Mouse (Mus musculus) heart, embryonic 13.5 days (tissue): ENCODE results near the gene E130308A19Rik. TPM values are rescaled to one million over a fixed set of nuclear protein-coding genes. Genes with fewer than 3 reads are reported as not detected.

Experiments used
- ATAC-seq: fragments of 200-750 bp; cut with Nextera tagmentation; 2 replicates; pipeline ENCODE4 v1.8.0; 2017; ENCODE audit warnings: moderate TSS enrichment; ENCODE audit not compliant: insufficient number of reproducible peaks, low FRiP score, low TSS enrichment; ENCODE audit errors: extremely low read depth
- H3K27ac ChIP-seq: fragments of 300-500 bp; sonication (generic); replicated peaks from 2 replicates; pipeline ENCODE4 v1.5.1; 2015; ENCODE audit warnings: moderate library complexity, mild to moderate bottlenecking, inconsistent platforms
- H3K27me3 ChIP-seq: fragments of 300-500 bp; sonication (generic); replicated peaks from 2 replicates; pipeline ENCODE4 v1.6.1; 2015; ENCODE audit warnings: mild to moderate bottlenecking, inconsistent platforms
- H3K36me3 ChIP-seq: fragments of 300-500 bp; sonication (generic); 2 replicates; pipeline ENCODE4 v1.6.1; 2015; ENCODE audit warnings: mild to moderate bottlenecking, inconsistent platforms
- H3K4me1 ChIP-seq: fragments of 300-500 bp; sonication (generic); 2 replicates; pipeline ENCODE4 v1.6.1; 2015; ENCODE audit warnings: inconsistent platforms
- H3K4me2 ChIP-seq: fragments of 300-500 bp; sonication (generic); 2 replicates; pipeline ENCODE4 v1.6.1; 2015; ENCODE audit warnings: inconsistent platforms, mild to moderate bottlenecking, moderate library complexity
- H3K4me3 ChIP-seq: fragments of 300-500 bp; sonication (generic); 2 replicates; pipeline ENCODE4 v1.5.1; 2015; ENCODE audit warnings: moderate library complexity, mild to moderate bottlenecking, inconsistent platforms
- H3K9ac ChIP-seq: fragments of 300-500 bp; sonication (generic); 2 replicates; pipeline ENCODE4 v1.6.1; 2015; ENCODE audit warnings: inconsistent platforms, mild to moderate bottlenecking, moderate library complexity
- H3K9me3 ChIP-seq: fragments of 300-500 bp; sonication (generic); 2 replicates; pipeline ENCODE4 v1.6.1; 2016; ENCODE audit warnings: inconsistent platforms
- WGBS: fragments of 180-500 bp; shearing (Covaris S2); methylation state at CpG from one replicate; pipeline ENCODE4 v1.1.7; 2015; ENCODE audit warnings: mixed read lengths; 5-methylcytosine and 5-hydroxymethylcytosine counted together
- polyA plus RNA-seq: library from polyadenylated mRNA; unstranded; fragments of >200 nt; fragmentation: Nextera tagmentation; extraction: Ambion mirVana; gene quantifications from 2 replicates; pipeline ENCODE4 v1.2.1, GENCODE M21; 2015

The E130308A19Rik gene
- polyA plus RNA-seq, 1 experiment from 2014 or later, result 20.5 TPM

- WGBS, result 89% methylated on average over 3 of the region's 3 CpGs
- Histone ChIP-seq H3K4me1 (peaks cover 61% of the 10 kb centered on the region), H3K27ac (no peak overlapping the region), H3K9ac (no peak overlapping the region), H3K4me2 (no peak overlapping the region), H3K27me3 (no peaks in the 10 kb centered on the region), H3K36me3 (no peaks in the 10 kb centered on the region), H3K9me3 (no peaks in the 10 kb centered on the region), H3K4me3 (no peak overlapping the region)
- no peak for ATAC-seq
Observed at GRCm38 (mm10) chr4:59642039-59642438, 16.0 kb downstream of the E130308A19Rik start.

DNA sequence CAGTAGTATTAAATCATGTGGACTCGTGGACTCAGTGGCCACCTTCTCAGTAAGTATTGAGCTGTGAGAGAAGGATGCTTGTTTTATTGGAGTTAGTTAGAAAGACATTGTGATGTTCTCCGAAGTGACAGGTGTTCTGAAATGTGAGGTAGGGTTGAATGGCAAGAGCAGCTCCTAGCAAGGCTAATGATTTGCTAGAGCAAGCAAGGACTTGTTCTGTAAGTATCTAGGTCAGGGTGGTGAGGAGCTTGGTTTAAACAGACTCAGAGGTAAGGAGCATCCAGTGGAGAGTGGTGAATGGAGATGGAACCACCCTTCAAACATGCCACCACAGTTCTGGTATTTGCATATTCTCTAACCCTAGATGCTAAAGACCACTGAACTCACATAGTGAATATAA is 16.6 kb downstream of the E130308A19Rik start:
- WGBS, result 78% methylated on average over 2 of the region's 2 CpGs
- Histone ChIP-seq H3K36me3 (no peaks in the 10 kb centered on the region), H3K9me3 (no peaks in the 10 kb centered on the region), H3K9ac (no peak overlapping the region), H3K27ac (no peak overlapping the region), H3K4me1 (peaks cover 60% of the 10 kb centered on the region), H3K27me3 (no peaks in the 10 kb centered on the region), H3K4me3 (no peak overlapping the region), H3K4me2 (no peak overlapping the region)
- no peak for ATAC-seq

DNA sequence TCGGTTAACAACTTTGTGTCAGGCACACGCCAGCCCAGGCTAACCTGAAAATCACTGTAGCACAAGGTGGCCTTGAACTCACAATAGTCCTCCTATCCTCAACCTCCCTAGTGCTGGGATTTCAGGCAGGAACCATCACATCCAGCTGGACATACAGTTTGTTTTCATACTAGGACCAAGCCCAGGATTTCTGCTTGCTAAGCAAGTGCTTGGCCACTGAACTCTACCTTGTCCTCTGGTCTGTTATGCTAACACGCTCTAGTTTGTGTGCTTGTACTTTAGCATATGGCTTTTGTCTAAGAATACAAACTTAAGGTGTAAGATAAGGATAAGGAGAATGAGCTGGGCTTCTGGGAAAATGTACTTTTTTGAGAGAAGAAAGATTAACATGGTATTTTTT is 18.4 kb downstream of the E130308A19Rik start:
- peaks cover 51% of the 10 kb centered on the region for H3K4me1 ChIP-seq
- no peaks in the 10 kb centered on the region for H3K27me3 ChIP-seq
- no peaks in the 10 kb centered on the region for H3K36me3 ChIP-seq
- ATAC-seq, result no peak
- no peak overlapping the region for H3K4me3 ChIP-seq
- H3K9me3 ChIP-seq, result no peaks in the 10 kb centered on the region
- no peak overlapping the region for H3K27ac ChIP-seq
- no peak overlapping the region for H3K4me2 ChIP-seq
- no peak overlapping the region for H3K9ac ChIP-seq
- WGBS, result 80% methylated on average over 3 of the region's 3 CpGs

DNA sequence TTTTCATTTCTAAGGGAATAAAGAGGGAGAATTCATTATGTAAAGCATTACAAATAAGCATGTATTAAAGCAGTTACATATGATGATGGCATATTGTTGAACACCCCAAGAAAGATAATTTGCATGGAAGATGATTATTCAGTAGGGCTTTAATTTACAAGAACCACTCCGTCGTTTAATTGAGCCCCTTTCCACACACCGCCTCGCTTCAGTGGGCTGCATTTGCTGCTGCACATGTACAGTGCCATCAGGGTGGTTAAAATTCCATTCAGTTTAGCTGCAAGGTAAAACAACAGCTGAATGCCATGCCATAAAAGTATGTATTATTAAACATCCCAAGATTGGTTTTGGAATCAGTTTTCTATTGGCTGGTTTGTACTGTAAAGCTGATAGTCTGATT is 19.0 kb downstream of the E130308A19Rik start:
- Histone ChIP-seq H3K27ac (no peak overlapping the region), H3K36me3 (no peaks in the 10 kb centered on the region), H3K4me1 (peaks cover 46% of the 10 kb centered on the region), H3K9ac (no peak overlapping the region), H3K27me3 (no peaks in the 10 kb centered on the region), H3K9me3 (no peaks in the 10 kb centered on the region), H3K4me2 (no peak overlapping the region), H3K4me3 (no peak overlapping the region)
- no peak for ATAC-seq
- WGBS, result 88% methylated on average over 4 of the region's 4 CpGs

GRCm38 (mm10) chr4:59645610-59646009 is 19.6 kb downstream of the E130308A19Rik start:
- H3K9me3 ChIP-seq, result no peaks in the 10 kb centered on the region
- no peak overlapping the region for H3K27ac ChIP-seq
- no peaks in the 10 kb centered on the region for H3K27me3 ChIP-seq
- H3K4me1 ChIP-seq, result peaks cover 39% of the 10 kb centered on the region
- H3K4me2 ChIP-seq, result no peak overlapping the region
- WGBS, result 81% methylated on average over 2 of the region's 2 CpGs
- H3K4me3 ChIP-seq, result no peak overlapping the region
- no peaks in the 10 kb centered on the region for H3K36me3 ChIP-seq
- ATAC-seq, result no peak
- H3K9ac ChIP-seq, result no peak overlapping the region

DNA sequence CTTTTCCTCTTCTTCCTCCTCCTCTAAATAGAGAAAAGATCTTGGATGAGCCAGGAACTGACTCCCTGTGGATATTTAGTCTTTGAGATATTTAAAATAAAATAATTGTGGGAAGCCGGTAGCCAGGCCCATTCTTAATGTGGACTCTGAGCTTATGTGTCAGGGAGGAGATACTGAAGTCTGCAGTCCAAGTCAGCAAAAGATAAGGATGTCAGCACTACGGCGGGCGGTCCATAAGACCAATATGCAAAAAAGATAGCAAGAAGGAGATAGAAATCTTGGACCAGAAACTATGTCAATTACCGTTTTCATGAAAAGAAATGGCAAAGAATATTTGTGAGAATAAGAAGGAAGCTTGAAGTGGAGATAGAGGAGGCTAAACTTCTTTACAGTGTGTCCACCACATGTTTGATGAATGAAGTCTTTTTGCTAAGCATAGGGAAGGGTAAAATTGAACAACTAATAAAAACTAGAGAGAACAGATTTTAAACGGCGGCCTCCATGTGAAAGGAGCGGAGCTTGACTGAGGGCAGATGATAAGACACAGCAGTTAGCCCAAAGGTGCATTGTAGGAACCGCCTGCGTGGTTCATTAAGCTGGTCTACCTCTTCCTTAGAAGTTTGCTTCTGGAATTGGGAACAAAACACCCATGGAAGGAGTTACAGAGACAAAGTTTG is 20.1 kb downstream of the E130308A19Rik start:
- no peak for ATAC-seq
- Histone ChIP-seq H3K27ac (no peak overlapping the region), H3K9me3 (no peaks in the 10 kb centered on the region), H3K27me3 (no peaks in the 10 kb centered on the region), H3K4me3 (no peak overlapping the region), H3K4me2 (no peak overlapping the region), H3K4me1 (peaks cover 36% of the 10 kb centered on the region), H3K36me3 (no peaks in the 10 kb centered on the region), H3K9ac (no peak overlapping the region)
- 45% methylated on average over 10 of the region's 10 CpGs for WGBS

DNA sequence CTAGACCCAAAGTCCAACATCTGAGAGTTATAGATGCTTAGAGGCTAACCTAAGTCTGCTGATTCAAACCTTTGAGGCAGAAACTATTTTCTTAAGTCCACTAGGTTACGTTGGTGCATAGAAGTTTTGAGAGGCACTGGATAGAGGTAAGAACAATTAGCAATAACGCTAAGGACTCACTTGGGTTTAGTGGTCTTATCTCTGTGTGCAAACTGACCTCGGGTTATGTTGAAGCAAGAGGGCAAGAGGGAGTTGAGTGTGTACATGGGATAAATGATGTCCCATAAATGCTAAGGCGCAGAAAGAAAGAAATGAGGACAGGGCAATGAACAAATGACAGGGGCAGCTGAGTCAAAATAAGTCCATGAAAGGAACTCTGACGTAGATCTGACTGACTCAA is 23.1 kb downstream of the E130308A19Rik start:
- Histone ChIP-seq H3K27me3 (no peaks in the 10 kb centered on the region), H3K36me3 (no peaks in the 10 kb centered on the region), H3K9me3 (no peaks in the 10 kb centered on the region), H3K4me2 (no peak overlapping the region), H3K9ac (no peak overlapping the region), H3K4me3 (no peak overlapping the region), H3K4me1 (peaks cover 24% of the 10 kb centered on the region), H3K27ac (no peak overlapping the region)
- ATAC-seq, result no peak
- 62% methylated on average over 5 of the region's 5 CpGs for WGBS

- H3K4me2 ChIP-seq, result no peak overlapping the region
- peaks cover 17% of the 10 kb centered on the region for H3K4me1 ChIP-seq
- no peak overlapping the region for H3K4me3 ChIP-seq
- no peaks in the 10 kb centered on the region for H3K27me3 ChIP-seq
- H3K36me3 ChIP-seq, result no peaks in the 10 kb centered on the region
- no peak for ATAC-seq
- no peaks in the 10 kb centered on the region for H3K9me3 ChIP-seq
- no peak overlapping the region for H3K9ac ChIP-seq
- WGBS, result 86% methylated on average over 1 of the region's 1 CpGs
- no peak overlapping the region for H3K27ac ChIP-seq
Observed at GRCm38 (mm10) chr4:59652166-59652681, 26.2 kb downstream of the E130308A19Rik start.

DNA sequence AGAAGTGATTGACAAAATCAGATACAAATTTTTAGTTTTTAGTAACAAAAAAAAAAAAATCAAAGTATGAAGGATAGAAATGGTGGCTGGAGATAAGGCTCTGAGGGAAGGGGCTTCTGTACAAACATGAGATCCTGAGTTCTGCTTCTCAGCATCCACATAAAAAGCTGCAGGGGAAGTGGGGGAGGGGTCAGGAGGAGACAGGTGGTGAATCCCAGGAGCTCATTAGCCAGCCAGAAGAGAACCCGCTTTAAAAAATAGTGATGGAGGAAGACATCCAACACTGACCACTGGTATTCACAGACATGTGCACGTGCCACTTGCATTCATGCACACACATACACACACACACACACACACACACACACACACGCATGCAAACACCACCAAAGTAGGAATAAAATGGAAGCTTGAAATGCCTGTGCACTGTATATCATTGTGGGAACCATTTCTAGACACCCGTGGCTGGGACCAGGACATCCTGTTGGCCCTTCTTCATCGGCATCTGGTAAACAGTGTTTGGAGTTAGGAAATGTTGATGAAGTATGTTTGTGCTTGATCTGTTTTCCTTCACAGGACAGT is 30.1 kb downstream of the E130308A19Rik start:
- no peaks in the 10 kb centered on the region for H3K36me3 ChIP-seq
- peaks cover 13% of the 10 kb centered on the region for H3K4me1 ChIP-seq
- no peak overlapping the region for H3K4me3 ChIP-seq
- no peaks in the 10 kb centered on the region for H3K9me3 ChIP-seq
- H3K4me2 ChIP-seq, result no peak overlapping the region
- H3K27me3 ChIP-seq, result no peaks in the 10 kb centered on the region
- no peak overlapping the region for H3K9ac ChIP-seq
- 74% methylated on average over 5 of the region's 5 CpGs for whole genome bisulfite sequencing
- H3K27ac ChIP-seq, result no peak overlapping the region
- no peak; the same call in 1 of the 2 replicates for ATAC-seq

GRCm38 (mm10) chr4:59662163-59662562 is 36.2 kb downstream of the E130308A19Rik start:
- ATAC-seq, result no peak

DNA sequence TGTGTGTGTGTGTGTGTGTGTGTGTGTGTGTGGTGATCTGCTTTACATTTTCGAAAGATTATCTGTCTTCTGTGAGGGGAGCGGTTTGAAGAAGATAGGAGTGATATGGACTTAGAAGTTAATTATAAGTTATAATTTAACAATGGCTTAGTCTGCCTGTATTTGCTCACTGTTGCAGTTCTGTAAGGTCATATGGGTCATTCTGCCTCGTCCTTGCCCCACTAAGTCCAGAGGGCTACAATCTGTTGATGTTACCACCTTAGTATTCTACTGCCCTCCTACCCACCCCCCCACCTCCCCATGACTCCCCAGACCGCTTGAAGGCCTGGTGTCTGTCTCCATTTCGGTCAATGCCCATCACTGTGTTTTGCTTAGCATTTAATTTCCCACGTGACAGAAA is 37.4 kb downstream of the E130308A19Rik start:
- H3K36me3 ChIP-seq, result peaks cover 4% of the 10 kb centered on the region; the same call in 1 of the 2 replicates
- 76% methylated on average over 6 of the region's 6 CpGs for WGBS
- no peaks in the 10 kb centered on the region for H3K27me3 ChIP-seq
- no peak overlapping the region for H3K4me3 ChIP-seq
- no peak for ATAC-seq
- H3K9me3 ChIP-seq, result no peaks in the 10 kb centered on the region
- peaks cover 26% of the 10 kb centered on the region for H3K4me1 ChIP-seq
- H3K9ac ChIP-seq, result no peak overlapping the region
- H3K27ac ChIP-seq, result no peak overlapping the region
- H3K4me2 ChIP-seq, result no peak overlapping the region

More at GRCm38 (mm10) chr4:59662163-59662562, 36.2 kb downstream of the E130308A19Rik start:
- Histone ChIP-seq H3K9ac (no peak overlapping the region), H3K4me1 (peaks cover 13% of the 10 kb centered on the region), H3K36me3 (peaks cover 4% of the 10 kb centered on the region; the same call in 1 of the 2 replicates), H3K27me3 (no peaks in the 10 kb centered on the region), H3K27ac (no peak overlapping the region), H3K4me3 (no peak overlapping the region), H3K9me3 (no peaks in the 10 kb centered on the region), H3K4me2 (no peak overlapping the region)
- 88% methylated on average over 1 of the region's 1 CpGs for WGBS
